Mouse (Mus musculus): ENCODE data around the gene Tsc22d1.
A peak's percentile ranks its signal among the peaks of the same experiment; 100 is the strongest.

The Tsc22d1 gene

DNA sequence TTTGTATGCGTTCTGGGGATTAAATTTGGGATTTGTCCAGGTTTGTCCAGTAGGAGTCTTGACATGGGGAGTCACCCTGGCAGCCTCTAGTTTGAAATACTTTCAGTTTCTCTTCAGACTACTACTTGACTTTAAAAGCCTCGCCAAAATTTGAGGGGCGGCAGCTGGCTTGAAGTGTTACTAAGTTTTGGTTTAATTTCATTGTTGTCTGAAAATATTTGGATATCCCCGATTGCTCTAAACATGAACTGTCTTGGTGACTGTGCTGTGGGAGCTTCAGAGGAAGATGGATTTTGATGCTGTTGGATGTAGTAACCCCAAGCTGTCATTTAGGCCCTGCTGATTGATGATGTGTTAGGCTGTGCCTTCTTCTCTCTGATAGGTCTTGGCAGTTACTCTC, 34.2 kb downstream of the Tsc22d1 start:
- no peak for DNase-seq

DNA sequence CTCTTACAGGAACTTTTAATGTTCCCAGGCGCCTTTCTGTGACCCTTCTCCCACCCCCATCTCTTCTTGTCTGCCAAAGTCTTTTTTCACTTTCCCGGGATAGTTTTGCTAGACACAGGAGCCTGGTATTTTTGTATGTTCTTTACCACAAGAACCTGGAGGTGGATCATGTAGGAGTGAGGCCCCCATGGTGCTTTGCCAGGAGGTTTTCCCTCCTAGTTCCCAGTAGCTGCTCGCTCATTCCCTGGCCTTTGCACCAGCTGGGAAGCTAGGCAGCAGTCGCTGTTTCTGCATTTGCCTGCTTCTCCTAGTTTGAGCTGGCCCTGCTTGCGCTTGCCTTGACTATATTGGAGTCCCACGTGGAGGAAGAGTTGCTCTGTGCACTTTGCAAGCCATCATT, 36.2 kb downstream of the Tsc22d1 start:
- no peak for DNase-seq

DNA sequence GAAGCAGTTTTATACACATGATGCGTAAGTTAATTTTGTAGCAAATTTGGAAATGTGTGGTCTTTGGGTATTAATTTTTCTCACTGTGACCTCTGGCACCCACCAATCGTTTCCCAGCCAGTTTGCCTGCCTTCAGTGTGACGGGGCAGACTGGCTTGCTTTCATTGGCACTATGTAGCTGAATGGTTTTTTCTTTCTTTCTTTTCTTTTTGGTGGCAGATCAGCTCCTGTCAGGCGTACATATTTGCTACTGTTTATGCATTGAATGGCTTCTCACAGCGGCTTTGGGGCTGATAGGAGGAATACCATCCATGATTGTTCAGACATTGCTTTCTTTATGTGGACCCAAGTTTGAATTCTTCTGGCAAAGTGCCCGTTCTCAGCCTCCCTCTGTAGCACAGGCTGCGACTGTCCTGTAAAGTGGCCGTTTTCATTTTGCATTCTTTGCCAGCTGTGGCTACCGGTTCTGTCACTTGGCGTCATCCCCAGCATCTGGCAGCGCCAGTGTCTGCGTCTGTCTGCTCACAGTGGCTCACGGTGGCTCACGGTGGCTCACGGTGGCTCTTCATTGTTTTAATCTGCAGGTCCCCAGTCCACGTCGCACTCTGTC, 38.1 kb downstream of the Tsc22d1 start:
- peak in 1 of 2 experiments; percentile 43 for DNase-seq

- peak in 1 of 2 experiments; percentile 27 for DNase-seq
Observed at GRCm38 (mm10) chr14:76454673-76455072, 39.9 kb downstream of the Tsc22d1 start.

DNA sequence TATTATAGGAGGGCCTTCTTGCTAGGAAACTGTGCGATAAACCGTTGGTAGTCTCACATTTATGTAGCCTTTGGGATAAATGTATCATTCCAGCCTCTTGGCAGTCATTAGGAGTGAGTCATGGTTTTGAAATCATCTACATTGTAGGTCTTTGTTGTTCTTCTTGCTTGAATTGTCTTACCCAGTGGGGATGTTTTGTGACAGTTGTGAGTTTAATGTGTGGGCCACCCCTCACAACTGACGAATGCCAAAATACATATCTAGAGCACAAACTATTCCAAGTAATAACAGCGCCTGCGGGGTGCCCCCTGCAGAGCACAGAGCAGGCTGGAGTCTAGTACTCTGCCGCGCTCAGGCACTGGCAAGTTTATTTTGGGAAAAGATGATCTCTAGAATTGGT, 40.4 kb downstream of the Tsc22d1 start:
- peak in 1 of 2 experiments; percentile 31 for DNase-seq

- no peak for DNase-seq
Observed at GRCm38 (mm10) chr14:76457696-76458095, 42.9 kb downstream of the Tsc22d1 start.

DNA sequence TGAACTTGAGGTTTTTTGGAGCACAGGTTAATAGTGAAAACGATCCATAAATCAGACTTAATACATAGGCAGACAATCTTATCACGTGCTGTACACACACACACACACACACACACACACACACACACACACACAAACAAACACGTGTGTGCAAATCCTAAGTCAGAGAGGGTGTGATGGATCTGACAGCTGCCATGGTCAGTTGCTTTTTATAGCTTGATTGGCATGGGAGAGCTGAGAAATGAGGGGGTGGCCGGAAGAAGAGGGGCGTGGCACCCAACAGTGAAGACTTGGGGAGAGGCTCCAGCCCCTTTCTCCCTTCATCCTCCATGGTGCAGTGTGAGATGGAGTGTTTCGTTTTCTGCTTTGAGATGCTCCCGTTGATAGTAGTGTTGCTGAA, 45.4 kb downstream of the Tsc22d1 start:
- no peak for DNase-seq

DNA sequence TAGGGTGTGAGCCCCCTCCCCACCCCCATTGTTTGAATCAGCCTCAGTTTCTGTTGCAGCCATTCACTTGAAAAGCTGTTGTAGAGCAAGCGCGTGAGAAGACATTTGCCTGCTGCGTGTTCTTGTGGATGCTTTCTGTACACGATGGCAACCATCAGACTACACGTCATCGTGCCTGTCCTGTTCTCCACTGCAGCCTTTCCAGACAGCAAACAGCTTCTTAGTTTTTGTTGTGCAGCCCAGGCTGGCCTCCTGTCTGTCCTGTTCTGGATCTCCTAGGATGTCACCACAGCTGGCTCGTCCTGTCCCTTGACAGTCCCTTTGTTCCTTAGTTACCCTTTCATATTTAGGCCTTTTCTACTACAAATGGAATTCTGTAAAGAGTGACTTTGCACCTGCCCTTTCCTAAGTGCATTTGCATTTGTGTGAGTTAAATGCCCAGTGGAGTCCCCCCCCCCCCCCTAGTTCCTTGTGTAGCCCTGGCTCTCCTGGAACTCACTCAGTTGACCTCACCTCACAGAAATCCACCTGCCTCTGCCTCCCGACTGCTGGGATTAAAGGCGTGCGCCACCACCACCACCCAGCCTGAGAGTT, 46.5 kb downstream of the Tsc22d1 start:
- DNase-seq: no peak

DNA sequence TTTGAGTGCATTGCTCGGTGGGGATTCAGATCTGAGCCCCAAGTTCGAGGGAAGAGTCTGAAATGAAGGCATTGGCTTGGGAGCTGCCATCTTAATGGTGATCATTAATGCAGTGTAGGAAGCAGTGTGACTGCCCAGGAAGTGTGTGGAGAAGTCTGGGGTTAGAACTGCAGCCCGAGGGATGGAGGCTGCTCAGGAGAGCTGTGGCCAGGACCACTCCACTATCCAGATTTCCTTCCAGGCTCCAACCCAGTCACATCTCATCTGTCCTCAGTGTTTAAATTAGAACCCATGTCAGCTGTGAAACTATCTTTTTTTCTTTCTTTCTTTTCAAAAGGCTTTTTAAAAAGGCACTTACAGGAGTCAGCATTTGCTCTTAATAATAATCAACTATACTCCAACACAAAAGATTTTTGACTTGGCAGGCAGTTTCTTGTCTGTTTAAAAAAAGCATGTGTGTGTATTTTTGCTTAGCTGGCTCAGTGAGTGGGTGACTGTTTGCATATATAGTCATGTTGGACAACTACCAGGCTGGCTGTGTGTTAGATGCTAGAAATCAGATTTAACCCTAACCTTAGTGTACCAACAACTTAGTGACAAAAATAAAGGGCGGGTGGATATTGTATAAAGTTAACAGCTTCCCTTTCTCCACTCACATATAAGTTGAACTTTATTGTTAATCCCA, 48.8 kb downstream of the Tsc22d1 start:
- DNase-seq: no peak

- no peak for DNase-seq
Observed at GRCm38 (mm10) chr14:76464967-76465366, 50.2 kb downstream of the Tsc22d1 start.

GRCm38 (mm10) chr14:76466641-76467323, 52.0 kb downstream of the Tsc22d1 start:
- peak; percentile 81 to 93 for DNase-seq

DNA sequence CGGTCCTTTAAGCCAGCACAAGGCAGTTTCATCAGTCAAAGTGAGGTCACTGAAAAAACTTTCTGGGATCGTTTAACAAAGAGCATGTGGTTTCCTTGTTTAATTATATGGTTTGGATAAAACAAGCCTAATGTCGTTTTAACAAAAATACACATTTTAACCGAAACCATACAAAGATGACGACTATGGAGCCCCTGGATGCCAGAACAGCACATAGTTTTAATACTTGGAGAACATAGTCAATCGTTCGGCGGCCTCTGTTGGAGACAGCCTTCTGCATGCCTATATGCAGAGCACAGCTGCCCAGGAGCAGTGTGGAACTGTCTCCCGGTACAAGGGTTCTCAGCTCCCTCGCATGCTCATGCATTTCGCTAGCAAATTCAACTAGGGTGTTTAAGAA, 53.2 kb downstream of the Tsc22d1 start:
- no peak for DNase-seq

DNA sequence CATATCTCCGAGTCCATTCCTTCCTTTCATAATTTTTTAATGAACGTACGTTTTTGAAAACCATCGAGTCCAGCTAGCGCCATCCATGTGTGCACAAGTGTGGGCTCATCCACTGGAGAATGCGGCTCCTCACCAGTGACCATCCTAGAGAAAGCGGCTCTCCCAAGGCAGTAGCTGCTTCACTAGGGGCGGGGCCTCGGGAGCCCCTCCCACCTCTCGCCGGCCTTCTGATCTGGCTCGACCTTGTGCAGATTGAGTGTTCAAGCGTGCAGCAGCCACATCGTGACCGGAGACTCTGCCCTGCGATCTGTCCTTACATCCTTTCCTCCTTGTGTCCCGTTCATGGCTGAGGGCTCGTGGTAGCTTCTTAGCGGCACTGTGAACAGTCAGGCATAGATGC, 56.5 kb downstream of the Tsc22d1 start:
- no peak for DNase-seq

DNA sequence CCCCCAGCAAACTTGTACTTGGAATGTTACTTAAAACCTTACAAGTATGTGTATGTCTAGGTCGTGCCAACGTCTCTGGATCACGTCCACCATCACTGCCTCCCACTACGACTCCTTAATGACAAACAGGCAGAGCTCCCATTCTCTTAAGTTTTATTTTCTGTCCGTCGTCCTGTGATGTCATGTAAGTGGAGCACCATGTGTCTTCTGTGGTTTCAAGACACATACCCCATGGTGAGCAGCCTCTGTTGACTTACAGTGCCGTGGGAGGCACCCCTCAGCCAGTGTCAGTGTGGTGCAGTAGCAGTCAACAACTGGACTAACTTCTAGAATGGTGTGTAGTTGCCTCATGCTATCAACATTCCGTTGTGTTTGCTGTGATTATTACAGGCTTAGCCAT, 57.7 kb downstream of the Tsc22d1 start:
- DNase-seq: no peak

- DNase-seq: peak; percentile 57 to 73
Observed at GRCm38 (mm10) chr14:76473404-76473803, 58.6 kb downstream of the Tsc22d1 start.

- peak in 1 of 2 experiments; percentile 37 for DNase-seq
Observed at GRCm38 (mm10) chr14:76474165-76474564, 59.4 kb downstream of the Tsc22d1 start.

DNA sequence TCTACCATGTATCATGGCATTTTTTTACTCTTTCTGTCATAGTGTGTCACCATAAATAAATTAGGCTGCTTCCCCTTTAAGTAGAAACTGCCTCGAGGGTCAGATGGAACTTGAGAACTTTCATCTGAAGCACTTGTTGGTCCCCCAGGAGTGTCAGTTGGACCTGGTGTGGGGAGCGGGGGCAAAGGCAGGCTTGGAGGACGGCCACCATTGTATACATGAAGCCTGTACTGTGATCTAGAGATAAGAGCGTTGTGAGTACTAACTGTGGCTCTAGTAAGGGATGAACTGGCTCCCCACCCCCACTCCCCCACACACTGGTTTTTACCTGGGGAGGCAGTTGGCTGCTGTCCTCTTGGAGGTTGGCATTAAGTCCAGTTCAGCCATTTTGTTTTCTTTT, 62.0 kb downstream of the Tsc22d1 start:
- DNase-seq: no peak

DNA sequence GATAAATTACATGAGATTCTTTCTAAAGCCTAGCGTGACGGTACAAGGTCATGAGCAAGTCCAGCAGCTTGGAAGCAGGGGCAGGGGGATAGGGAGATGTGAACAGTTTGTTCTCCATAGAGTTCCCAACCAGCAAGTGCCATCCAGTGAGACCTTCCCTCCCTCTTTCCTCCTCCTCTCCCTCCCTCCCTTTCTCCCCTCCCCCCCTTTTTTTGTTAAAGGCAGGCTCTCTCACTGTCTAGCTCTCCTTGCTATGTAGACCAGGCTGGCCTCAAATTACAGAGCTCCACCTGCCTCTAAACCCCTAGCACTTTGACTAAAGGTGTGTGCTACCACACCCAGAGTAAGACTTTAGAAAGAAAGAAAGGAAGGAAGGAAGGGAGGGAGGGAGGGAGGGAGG, 63.3 kb downstream of the Tsc22d1 start:
- no peak for DNase-seq

DNA sequence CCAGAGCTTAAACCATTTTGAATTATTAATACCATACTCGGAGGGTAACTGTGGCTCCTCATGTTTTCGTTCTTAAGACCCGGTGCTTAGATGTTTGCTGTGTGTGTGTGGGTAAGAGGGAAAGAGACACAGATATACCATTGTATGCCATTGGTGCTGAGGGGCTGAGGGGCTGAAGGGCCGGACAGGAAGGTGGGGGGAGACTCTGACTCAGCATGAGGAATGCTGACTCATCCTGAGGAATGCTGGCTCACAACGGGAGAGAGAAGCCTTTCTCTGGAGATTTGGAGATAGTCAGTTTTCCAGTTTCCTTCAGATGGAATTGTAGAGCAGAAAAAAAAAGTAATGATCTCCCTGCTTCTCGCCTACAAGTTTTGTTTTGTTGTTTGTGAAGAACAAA, 63.9 kb downstream of the Tsc22d1 start:
- no peak for DNase-seq

GRCm38 (mm10) chr14:76479867-76480266, 65.1 kb downstream of the Tsc22d1 start:
- peak in 1 of 2 experiments; percentile 52 for DNase-seq

DNA sequence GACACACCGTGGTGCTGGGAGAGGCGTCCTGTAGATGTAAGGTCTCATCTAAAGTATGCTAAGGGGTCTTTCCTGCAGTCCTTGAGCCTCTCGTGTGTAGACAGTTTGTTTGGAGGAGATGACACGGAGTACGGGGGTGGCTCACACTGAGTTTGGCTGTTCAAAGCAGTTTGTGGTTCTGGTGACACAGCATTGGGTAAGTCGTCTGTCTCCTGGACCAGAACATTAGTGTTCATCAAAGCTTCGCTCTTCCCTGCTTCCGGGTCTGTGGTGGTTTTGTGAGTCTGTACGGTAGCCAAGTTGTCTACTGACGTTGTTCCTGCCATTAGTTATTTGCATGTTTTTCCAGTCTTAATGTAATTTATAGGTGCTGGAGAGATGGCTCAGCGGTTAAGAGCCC, 65.7 kb downstream of the Tsc22d1 start:
- no peak for DNase-seq

GRCm38 (mm10) chr14:76483701-76484100, 68.9 kb downstream of the Tsc22d1 start:
- no peak for DNase-seq

DNA sequence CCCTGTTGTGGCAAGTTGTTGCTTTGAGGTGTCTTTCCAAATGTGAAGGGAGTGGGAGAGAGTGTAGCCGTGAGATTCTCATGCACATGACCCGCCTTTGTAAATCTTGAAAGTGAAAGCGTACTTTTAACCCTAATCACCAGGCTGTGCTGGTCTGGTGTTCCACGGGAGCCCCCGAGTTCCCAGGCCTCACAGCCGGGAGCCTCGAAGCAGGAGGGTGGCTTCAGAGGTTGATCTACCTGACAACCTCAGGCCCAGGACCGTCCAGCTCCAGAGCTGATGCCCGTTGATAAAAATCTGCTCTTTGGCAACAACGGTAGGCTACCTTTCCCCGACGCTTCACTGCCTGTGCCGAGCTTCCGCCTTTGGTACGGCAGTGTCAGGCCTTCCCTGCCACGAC, 72.8 kb downstream of the Tsc22d1 start:
- DNase-seq: no peak

Data from cerebellum, postnatal 25 days (tissue).